Mouse (Mus musculus): ENCODE results near the gene Zfp605. TPM values are rescaled to one million over a fixed set of nuclear protein-coding genes. Genes with fewer than 3 reads are reported as not detected.
A peak's percentile ranks its signal among the peaks of the same experiment; 100 is the strongest.
"Not testable (repeated sequence)": the region's sequence is repeated elsewhere in the genome, so short reads cannot be mapped to it uniquely, and the experiment has no call there.

The Zfp605 gene
- 1 to 10 TPM; 3.5 to 5.4 (median 4.3) TPM for total RNA-seq (2022)

DNA sequence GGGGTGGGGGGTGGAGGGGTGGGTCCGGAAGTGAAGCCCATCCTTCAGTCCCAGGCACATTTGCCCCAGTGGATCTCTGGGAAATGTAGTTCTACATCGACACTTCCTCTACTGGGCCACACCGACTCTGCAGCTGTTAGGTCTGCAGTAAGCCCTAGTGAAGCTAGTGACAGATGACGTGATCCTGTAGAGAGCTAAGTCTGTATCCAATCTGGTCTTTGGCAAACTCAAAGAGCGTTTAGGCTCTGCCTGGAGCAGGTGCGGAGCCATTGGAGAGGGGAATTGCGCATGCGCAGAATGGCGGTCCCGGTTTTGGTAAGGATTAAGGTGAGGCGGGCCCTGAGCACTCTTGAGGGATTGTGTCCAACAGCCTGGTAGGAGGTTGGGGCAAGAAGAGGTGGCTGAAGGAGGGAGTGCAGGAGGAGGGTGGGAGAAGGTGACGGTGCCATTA is at the start of gene Zfp605:
Gene Zfp605 (plus strand): TSS at position 102 of the 451 bp plus-strand sequence.
- DNase-seq (ENCODE audit: low spot score in 2 of 2), result peak; percentile 78 to 84

DNA sequence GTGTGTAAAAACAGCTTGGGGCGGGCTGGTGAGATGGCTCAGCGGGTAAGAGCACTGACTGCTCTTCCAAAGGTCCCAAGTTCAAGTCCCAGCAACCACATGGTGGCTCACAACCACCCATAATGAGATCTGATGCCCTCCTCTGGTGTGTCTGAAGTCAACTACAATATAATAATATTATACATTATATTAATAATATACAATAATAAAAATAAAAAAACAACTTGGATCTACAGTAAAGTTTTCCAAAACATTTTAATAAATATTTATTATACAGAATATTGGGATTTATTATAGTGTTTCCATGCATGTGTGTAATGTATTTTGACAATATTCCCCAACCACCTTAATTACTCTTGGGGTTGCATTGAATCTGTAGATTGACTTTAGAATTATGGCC is 37.5 kb upstream of the Zfp605 start, which contains the start of gene Gm17655:
Gene Gm17655 (minus strand): TSS at position 101 of the 400 bp plus-strand sequence.
- not testable (repeated sequence) for DNase-seq (ENCODE audit: low spot score in 2 of 2)

DNA sequence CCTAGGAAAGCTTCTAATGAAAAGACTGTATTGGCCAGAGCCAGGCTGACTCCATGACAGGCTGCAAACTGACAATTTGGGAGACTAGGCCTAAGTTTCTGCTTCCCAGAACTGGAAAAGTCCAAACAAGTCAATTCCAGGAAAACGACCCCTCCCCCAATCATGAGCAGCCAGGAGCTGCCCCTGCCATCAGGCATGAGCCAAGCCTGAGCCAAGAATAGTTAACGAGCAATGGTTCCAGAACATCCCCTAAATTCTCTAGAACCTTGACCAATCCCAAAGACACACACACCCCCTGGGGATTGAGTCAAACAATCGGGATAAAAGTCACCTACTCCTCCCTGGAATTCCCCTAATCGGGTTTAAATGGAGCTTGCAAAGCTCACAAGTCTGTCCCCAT is 26.9 kb upstream of the Zfp605 start:
- DNase-seq (ENCODE audit: low spot score in 2 of 2), result no peak

- no peak for DNase-seq (ENCODE audit: low spot score in 2 of 2)
These were observed 23.6 kb upstream of the Zfp605 start for GRCm38 (mm10) chr5:110086161-110086866.

- DNase-seq (ENCODE audit: low spot score in 2 of 2), result no peak
These were observed 18.3 kb upstream of the Zfp605 start for GRCm38 (mm10) chr5:110091546-110091945.

- DNase-seq (ENCODE audit: low spot score in 2 of 2), result peak; percentile 76 to 79
These were observed 15.7 kb upstream of the Zfp605 start, which contains the start of gene Gm35315 for GRCm38 (mm10) chr5:110094030-110094846. Gene Gm35315 (minus strand): TSS chr5:110094420.

DNA sequence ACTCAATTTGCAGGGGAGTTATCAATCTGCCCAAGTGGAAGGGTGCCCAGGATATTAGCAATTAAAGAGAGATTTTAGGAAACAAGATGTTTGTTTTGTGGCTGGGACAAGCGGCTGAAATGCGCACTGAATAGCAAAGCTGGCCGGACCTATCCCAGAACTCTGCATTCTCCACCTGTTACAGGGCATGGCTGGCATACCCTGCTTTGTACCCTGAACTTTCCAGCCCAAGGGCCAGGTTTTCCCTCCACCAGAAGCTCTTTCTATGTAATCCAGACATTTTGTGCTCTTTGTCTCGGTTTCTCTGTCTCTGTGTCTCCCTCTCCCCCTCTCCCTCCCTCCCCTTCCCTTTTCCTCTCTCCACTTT is 15.1 kb upstream of the Zfp605 start:
- no peak for DNase-seq (ENCODE audit: low spot score in 2 of 2)

DNA sequence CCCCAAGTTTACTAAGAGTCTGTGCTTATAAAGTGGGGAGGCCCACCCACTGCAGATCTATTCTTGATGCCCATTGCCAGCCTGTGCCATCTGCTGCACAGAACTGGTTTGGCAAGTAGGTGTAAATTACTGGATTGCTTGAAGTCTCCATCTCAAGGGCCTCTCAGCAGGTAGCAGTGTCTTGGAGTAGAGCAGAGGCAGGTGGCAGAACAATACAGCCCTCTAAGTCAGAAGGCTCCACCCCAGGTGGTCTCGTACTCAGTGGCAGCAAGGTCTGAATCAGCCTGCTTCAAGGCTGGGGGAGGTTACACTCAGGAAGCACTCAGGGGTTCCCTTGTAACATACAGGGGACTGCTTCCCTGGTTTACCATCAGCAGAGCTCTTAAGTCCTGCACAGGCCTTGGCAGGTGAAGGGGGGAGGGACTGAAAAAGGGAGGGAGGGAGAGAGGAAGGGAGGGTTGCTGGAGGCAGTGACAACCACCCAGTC is 10.9 kb upstream of the Zfp605 start:
- no peak for DNase-seq (ENCODE audit: low spot score in 2 of 2)

GRCm38 (mm10) chr5:110099656-110100580 is 10.0 kb upstream of the Zfp605 start, which contains the start of gene Plcxd1:
Gene Plcxd1 (plus strand): TSS chr5:110099969.
- peak in 1 of 2 experiments; percentile 2 for DNase-seq (ENCODE audit: low spot score in 2 of 2)

DNA sequence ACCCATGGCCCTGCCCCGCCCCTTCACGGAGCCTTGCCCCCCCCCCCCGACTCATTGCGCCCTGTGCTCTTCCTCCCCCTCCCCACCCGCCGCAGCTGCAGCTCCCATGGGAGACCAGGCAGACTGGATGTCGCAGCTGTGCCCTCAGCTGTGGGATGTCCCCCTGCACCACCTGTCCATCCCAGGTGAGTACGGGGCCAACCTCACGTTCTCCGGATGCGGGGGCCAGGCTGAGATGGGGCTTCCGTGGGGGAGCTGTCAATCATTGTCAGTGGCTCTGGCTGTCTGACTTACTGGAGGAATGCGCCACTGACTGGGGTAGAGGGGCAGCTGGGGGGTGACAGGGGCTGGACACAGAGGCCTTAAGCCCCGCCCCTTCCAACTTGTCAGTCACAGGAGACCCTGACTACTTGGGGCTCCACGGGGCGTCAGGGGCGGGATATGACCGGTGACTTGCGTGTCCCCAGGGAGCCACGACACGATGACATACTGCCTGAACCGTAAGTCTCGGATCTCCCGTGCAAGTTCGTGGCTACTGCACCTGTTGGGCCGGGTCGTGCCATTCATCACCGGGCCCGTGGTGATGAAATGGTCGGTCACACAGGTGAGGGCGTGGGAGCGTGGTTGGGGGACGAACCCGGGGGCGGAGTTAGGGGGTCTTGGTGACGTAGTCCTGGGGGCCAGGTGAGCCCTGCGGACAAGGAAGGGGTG is 8.8 kb upstream of the Zfp605 start:
- peak in 1 of 2 experiments; percentile 7 for DNase-seq (ENCODE audit: low spot score in 2 of 2)

GRCm38 (mm10) chr5:110101716-110102347 is 8.1 kb upstream of the Zfp605 start:
- DNase-seq (ENCODE audit: low spot score in 2 of 2), result peak in 1 of 2 experiments; percentile 15

- DNase-seq (ENCODE audit: low spot score in 2 of 2), result no peak
These were observed 7.5 kb upstream of the Zfp605 start for GRCm38 (mm10) chr5:110102429-110102828.

DNA sequence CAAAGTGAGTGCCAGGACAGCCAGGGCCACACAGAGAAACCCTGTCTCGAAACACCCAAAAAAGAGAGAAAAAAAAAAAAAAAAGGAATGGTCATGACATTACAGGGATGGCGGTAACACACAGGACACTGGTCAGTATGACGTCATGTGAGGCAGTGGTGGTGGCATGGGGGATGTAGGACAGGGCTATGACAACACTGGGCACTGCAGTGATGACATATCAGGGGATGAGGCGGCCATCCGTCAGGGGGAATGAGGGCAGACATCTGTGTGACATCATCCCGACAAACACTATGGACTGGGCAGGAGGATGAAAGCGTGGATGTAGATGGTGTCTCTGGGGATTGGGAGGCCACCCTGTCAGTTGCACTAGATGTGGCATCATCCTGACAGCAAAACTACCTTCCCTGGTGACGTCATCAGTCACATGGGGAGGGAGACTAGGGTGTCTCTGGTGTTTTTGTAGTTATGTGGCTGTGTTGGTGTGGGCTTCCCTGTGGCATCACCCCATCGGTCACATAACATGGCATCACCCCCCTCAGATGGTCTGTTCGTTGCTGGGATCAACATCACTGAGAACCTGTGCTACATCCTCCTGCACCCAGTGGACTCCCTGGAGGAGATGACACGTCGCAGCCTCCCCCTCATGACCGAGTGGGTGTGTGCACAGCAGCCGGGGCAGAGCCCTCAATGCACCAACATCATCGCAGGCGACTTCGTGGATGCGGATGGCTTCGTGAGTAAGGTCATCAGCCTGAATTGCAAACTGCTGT is 6.9 kb upstream of the Zfp605 start:
- DNase-seq (ENCODE audit: low spot score in 2 of 2), result no peak

GRCm38 (mm10) chr5:110103901-110104615 is 5.8 kb upstream of the Zfp605 start:
- DNase-seq (ENCODE audit: low spot score in 2 of 2), result no peak

DNA sequence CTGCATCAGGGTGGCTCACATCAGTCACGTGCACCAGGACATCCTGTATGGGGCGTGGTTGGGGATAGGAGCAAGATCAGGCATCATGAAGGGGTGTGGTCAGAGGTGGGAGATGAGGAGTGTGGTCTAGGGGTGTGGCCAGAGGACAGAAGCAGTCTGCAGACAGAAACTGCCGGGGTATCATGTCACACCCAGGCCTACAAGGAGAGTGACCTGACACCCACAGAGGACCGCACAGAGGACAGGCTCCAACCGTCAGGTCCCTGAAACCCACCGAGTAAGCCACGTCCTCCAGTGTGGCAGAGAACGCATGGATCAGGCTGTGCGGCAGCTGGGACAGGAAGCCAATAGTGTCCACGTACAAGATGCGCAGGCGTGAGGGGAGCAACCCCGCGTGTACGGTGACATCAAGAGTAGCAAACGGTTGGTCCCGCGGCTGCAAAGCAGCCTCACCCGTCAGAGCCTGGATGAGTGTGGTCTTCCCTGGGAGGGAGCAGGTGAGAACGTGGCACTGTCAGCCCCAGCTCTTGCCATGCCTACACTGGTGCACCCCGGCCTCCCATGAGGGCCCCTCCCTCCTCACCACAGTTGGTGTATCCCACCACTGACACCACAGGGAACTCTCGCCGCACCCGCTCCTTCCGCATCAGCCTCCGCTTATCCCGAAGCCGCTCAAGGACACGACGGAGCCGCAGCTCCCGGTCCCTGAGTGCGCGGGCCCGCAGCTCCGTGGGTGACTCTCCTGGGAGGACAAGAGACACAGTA is 5.1 kb upstream of the Zfp605 start:
- no peak for DNase-seq (ENCODE audit: low spot score in 2 of 2)

GRCm38 (mm10) chr5:110106140-110106871 is 3.6 kb upstream of the Zfp605 start:
- no peak for DNase-seq (ENCODE audit: low spot score in 2 of 2)

Measured in gastrocnemius, adult 8-10 months (tissue).